Comparison of ENCODE assay signal across 12 mouse cellular contexts in genomic region chr6:63964735-63965134, GRCm38 (mm10).
DNase-seq lines count a peak whose midpoint lies in the region; ATAC-seq and TF ChIP-seq lines count a peak whose summit lies in the region.
"Had no signal": no experiment of that assay in that cellular context is flagged by ENCODE, and none has a peak within 500 bp of the region (broad histone marks: within the 10 kb centered on the region; RNA-seq: fewer than 3 reads in every experiment).

No protein-coding gene starts in this region.

- 0 out of 2 replicates have a peak overlapping the region, but pooled peaks have one; percentile 3 for H3K4me2 ChIP-seq in hindbrain, postnatal 0 days (ENCODE audit: low read depth, low read length)
- H3K4me2 ChIP-seq in intestine, embryonic 16.5 days (ENCODE audit: low read depth, low read length) = no peak overlapping the region
- H3K4me2 ChIP-seq: liver, embryonic 15.5 days had no signal

- DNase-seq in adrenal gland, postnatal 10 days = peak; percentile 2
- DNase-seq in adrenal gland, adult 2 months = no peak
- peak; percentile 3 to 5 for DNase-seq in left cerebral cortex, postnatal 14 days (ENCODE audit: low spot score in 2 of 2)
- DNase-seq in left cerebral cortex, postnatal 25 days (ENCODE audit: low spot score in 2 of 2) = no peak
- peak; percentile 16 to 20 for DNase-seq in cerebellum, adult 2 months
- peak; percentile 70 for DNase-seq in hindbrain, postnatal 0 days (ENCODE audit: low spot score)
- DNase-seq in liver = no peak
- DNase-seq: gastrocnemius, postnatal 14 days; heart, postnatal 10 days had no signal

- TF ChIP-seq POLR2A in cerebellum, adult 2 months (IDR thresholded peaks at IDR 0.05; ENCODE audit: borderline replicate concordance, insufficient read depth, low read length) = no peak

- no peaks in the 10 kb centered on the region for H3K36me3 ChIP-seq in hindbrain, postnatal 0 days (ENCODE audit: insufficient read depth, low read length)
- no peaks in the 10 kb centered on the region for H3K36me3 ChIP-seq in intestine, embryonic 16.5 days (ENCODE audit: control insufficient read depth, insufficient read depth, low read length)
- H3K36me3 ChIP-seq: G1E; liver, embryonic 15.5 days had no signal

- H3K27ac ChIP-seq in cerebellum, adult 2 months (ENCODE audit: insufficient read depth, low read length) = no peak overlapping the region
- H3K27ac ChIP-seq in hindbrain, postnatal 0 days = peak overlapping the region; percentile 37
- H3K27ac ChIP-seq in intestine, embryonic 16.5 days (ENCODE audit: low read length) = no peak overlapping the region
- H3K27ac ChIP-seq: liver, embryonic 15.5 days had no signal

- peak; percentile 76 for ATAC-seq in hindbrain, postnatal 0 days
- ATAC-seq in intestine, embryonic 16.5 days = no peak

- WGBS in cerebellum, adult 2 months = 82% methylated on average over 2 of the region's 2 CpGs
- 25% methylated on average over 2 of the region's 2 CpGs for WGBS in hindbrain, postnatal 0 days
- 38% methylated on average over 2 of the region's 2 CpGs for WGBS in intestine, embryonic 16.5 days

- H3K4me1 ChIP-seq in cerebellum, adult 2 months (ENCODE audit: control insufficient read depth, insufficient read depth, low read length) = peaks cover 4% of the 10 kb centered on the region
- H3K4me1 ChIP-seq in hindbrain, postnatal 0 days (ENCODE audit: insufficient read depth, low read length) = peaks cover 8% of the 10 kb centered on the region; the same call in 1 of the 2 replicates
- H3K4me1 ChIP-seq in intestine, embryonic 16.5 days (ENCODE audit: control insufficient read depth, insufficient read depth, low read length) = no peaks in the 10 kb centered on the region
- H3K4me1 ChIP-seq: liver, embryonic 15.5 days had no signal

- no peaks in the 10 kb centered on the region for H3K9me3 ChIP-seq in hindbrain, postnatal 0 days (ENCODE audit: low read length)
- no peaks in the 10 kb centered on the region for H3K9me3 ChIP-seq in intestine, embryonic 16.5 days (ENCODE audit: control insufficient read depth, low read length)
- H3K9me3 ChIP-seq: G1E; liver, embryonic 15.5 days had no signal

- H3K27me3 ChIP-seq in cerebellum, adult 2 months (ENCODE audit: control insufficient read depth, insufficient read depth, low read length) = no peaks in the 10 kb centered on the region
- H3K27me3 ChIP-seq in hindbrain, postnatal 0 days (ENCODE audit: insufficient read depth, low read length) = no peaks in the 10 kb centered on the region
- H3K27me3 ChIP-seq in intestine, embryonic 16.5 days (replicated peaks; ENCODE audit: control insufficient read depth, insufficient read depth, low read length) = no peaks in the 10 kb centered on the region
- H3K27me3 ChIP-seq: liver, embryonic 15.5 days had no signal

- H3K4me3 ChIP-seq in cerebellum, adult 2 months (replicated peaks; ENCODE audit: insufficient read depth, low read depth, low read length) = no peak overlapping the region
- no peak overlapping the region for H3K4me3 ChIP-seq in hindbrain, postnatal 0 days (ENCODE audit: low read length)
- H3K4me3 ChIP-seq in intestine, embryonic 16.5 days (ENCODE audit: low read length) = no peak overlapping the region
- H3K4me3 ChIP-seq: liver, embryonic 15.5 days had no signal

- no peak for TF ChIP-seq CTCF in cerebellum, adult 2 months (IDR thresholded peaks at IDR 0.05; ENCODE audit: borderline replicate concordance, insufficient read depth, low read depth, low read length)
- TF ChIP-seq CTCF in hindbrain, postnatal 0 days (IDR thresholded peaks at IDR 0.05; ENCODE audit: low read depth) = no peak

- no peak overlapping the region for H3K9ac ChIP-seq in hindbrain, postnatal 0 days (replicated peaks; ENCODE audit: low read length)
- H3K9ac ChIP-seq in intestine, embryonic 16.5 days (ENCODE audit: low read depth, low read length) = no peak overlapping the region
- H3K9ac ChIP-seq: liver, embryonic 15.5 days had no signal

- intact Hi-C loops in left cerebral cortex, postnatal 14 days (cut with DNase I) = no loop called here
- intact Hi-C loops in left cerebral cortex, postnatal 25 days (cut with DNase I) = no loop called here

Comparison
In these comparisons a context has a peak if more than half of its experiments do, and no peak if none do; other contexts are left out.
1. DNase-seq: peak in adrenal gland, postnatal 10 days (single experiment), left cerebral cortex, postnatal 14 days (2 of 2), cerebellum, adult 2 months (2 of 2) and hindbrain, postnatal 0 days (single experiment); none in adrenal gland, adult 2 months (single experiment), left cerebral cortex, postnatal 25 days (0 of 2) and liver (single experiment).